Mouse (Mus musculus) retina, postnatal 7 days (tissue): ENCODE measurements around the gene Slc2a8.

Experiments
- DNase-seq: peaks from one replicate; pipeline ENCODE4 v3.0.0-alpha.2; 2012; ENCODE audit warnings: low read depth, low spot score

Slc2a8 gene

GRCm38 (mm10) chr2:32971235-32971634, 10.6 kb downstream of the Slc2a8 start:
- DNase-seq = no peak

GRCm38 (mm10) chr2:32969326-32969725, 12.6 kb downstream of the Slc2a8 start:
- no peak for DNase-seq

GRCm38 (mm10) chr2:32968024-32968614, 13.8 kb downstream of the Slc2a8 start:
- DNase-seq = no peak

GRCm38 (mm10) chr2:32966689-32967631, 14.9 kb downstream of the Slc2a8 start:
- DNase-seq = peak; percentile 83

GRCm38 (mm10) chr2:32966184-32966688, 15.6 kb downstream of the Slc2a8 start:
- DNase-seq = no peak

- DNase-seq = no peak
Observed at GRCm38 (mm10) chr2:32965511-32966183, 16.2 kb downstream of the Slc2a8 start.

GRCm38 (mm10) chr2:32964659-32965457, 17.0 kb downstream of the Slc2a8 start:
- no peak for DNase-seq

- DNase-seq = no peak
Observed at GRCm38 (mm10) chr2:32963981-32964380, 17.9 kb downstream of the Slc2a8 start.

- DNase-seq = no peak
Observed at GRCm38 (mm10) chr2:32963544-32963943, 18.3 kb downstream of the Slc2a8 start.

- no peak for DNase-seq
Observed at GRCm38 (mm10) chr2:32962875-32963220, 19.0 kb downstream of the Slc2a8 start.

- no peak for DNase-seq
Observed at GRCm38 (mm10) chr2:32962062-32962874, 19.6 kb downstream of the Slc2a8 start.

- peak; percentile 84 for DNase-seq
Observed at GRCm38 (mm10) chr2:32961192-32961995, 20.5 kb downstream of the Slc2a8 start, which contains the start of the genes Rpl12 and Lrsam1. TSS of gene Rpl12 (plus strand) at chr2:32961559. TSS of gene Lrsam1 (minus strand) at chr2:32961614.

GRCm38 (mm10) chr2:32960273-32960672, 21.6 kb downstream of the Slc2a8 start:
- DNase-seq = no peak

- DNase-seq = no peak
Observed at GRCm38 (mm10) chr2:32957344-32957743, 24.5 kb downstream of the Slc2a8 start.

- DNase-seq = no peak
Observed at GRCm38 (mm10) chr2:32954581-32954980, 27.3 kb downstream of the Slc2a8 start.

- DNase-seq = no peak
Observed at GRCm38 (mm10) chr2:32947454-32947853, 34.4 kb downstream of the Slc2a8 start.

GRCm38 (mm10) chr2:32940483-32940882, 41.4 kb downstream of the Slc2a8 start:
- DNase-seq = no peak

GRCm38 (mm10) chr2:32939418-32939817, 42.5 kb downstream of the Slc2a8 start:
- no peak for DNase-seq

GRCm38 (mm10) chr2:32938741-32939140, 43.1 kb downstream of the Slc2a8 start:
- no peak for DNase-seq

- no peak for DNase-seq
Observed at GRCm38 (mm10) chr2:32931730-32932129, 50.2 kb downstream of the Slc2a8 start.
